Mouse (Mus musculus) intestine, postnatal 0 days (tissue): ENCODE measurements around the gene Hs3st5. TPM values are rescaled to one million over a fixed set of nuclear protein-coding genes. Genes with fewer than 3 reads are reported as not detected.

Experiments used
- ATAC-seq: fragments of 200-750 bp; cut with Nextera tagmentation; 2 replicates; pipeline ENCODE4 v1.8.0; 2017; ENCODE audit warnings: mild to moderate bottlenecking, moderate TSS enrichment, moderate library complexity
- H3K27ac ChIP-seq: fragments of 300-500 bp; sonication (generic); 2 replicates; pipeline ENCODE4 v1.5.1; 2014; ENCODE audit warnings: mild to moderate bottlenecking, low read depth, low read length, moderate library complexity
- H3K27me3 ChIP-seq: fragments of 300-500 bp; sonication (generic); replicated peaks from 2 replicates; pipeline ENCODE4 v1.6.1; 2014; ENCODE audit warnings: low read length, mixed read lengths; ENCODE audit not compliant: control insufficient read depth, insufficient read depth
- H3K36me3 ChIP-seq: fragments of 300-500 bp; sonication (generic); 2 replicates; pipeline ENCODE4 v1.6.1; 2014; ENCODE audit warnings: mild to moderate bottlenecking, moderate library complexity; ENCODE audit not compliant: control insufficient read depth, insufficient read depth
- H3K4me1 ChIP-seq: fragments of 300-500 bp; sonication (generic); replicated peaks from 2 replicates; pipeline ENCODE4 v1.6.1; 2014; ENCODE audit warnings: antibody characterized with exemption, low read length, mixed read lengths; ENCODE audit not compliant: control insufficient read depth, insufficient read depth
- H3K4me2 ChIP-seq: fragments of 300-500 bp; sonication (generic); replicated peaks from 2 replicates; pipeline ENCODE4 v1.6.1; 2014; ENCODE audit warnings: low read depth, mild to moderate bottlenecking, moderate library complexity
- H3K4me3 ChIP-seq: fragments of 300-500 bp; sonication (generic); 2 replicates; pipeline ENCODE4 v1.5.1; 2014; ENCODE audit warnings: low read depth, low read length
- H3K9ac ChIP-seq: fragments of 300-500 bp; sonication (generic); 2 replicates; pipeline ENCODE4 v1.6.1; 2014; ENCODE audit warnings: mild to moderate bottlenecking, low read depth, low read length
- H3K9me3 ChIP-seq: fragments of 300-500 bp; sonication (generic); 2 replicates; pipeline ENCODE4 v1.6.1; 2016; ENCODE audit warnings: mixed run types; ENCODE audit not compliant: control insufficient read depth
- CTCF ChIP-seq: sonication (generic); IDR thresholded peaks from 2 replicates; pipeline ENCODE4 v1.5.1; 2016; ENCODE audit warnings: low read depth, mild to moderate bottlenecking, control low read depth, antibody characterized with exemption, moderate library complexity
- WGBS: fragments of 180-500 bp; shearing (Covaris S2); extraction: QIAGEN DNeasy Blood & Tissue Kit; methylation state at CpG from one replicate; pipeline ENCODE4 v1.1.7; 2014; 5-methylcytosine and 5-hydroxymethylcytosine counted together
- polyA plus RNA-seq: library from polyadenylated mRNA; unstranded; fragments of >200 nt; fragmentation: Nextera tagmentation; extraction: Ambion mirVana; gene quantifications from 2 replicates; pipeline ENCODE4 v1.2.1, GENCODE M21; 2015

Hs3st5 gene
- polyA plus RNA-seq: 1.4 TPM in 2 replicates

- H3K4me1 ChIP-seq: no peaks in the 10 kb centered on the region
- no peaks in the 10 kb centered on the region for H3K9me3 ChIP-seq
- peak within 1 kb of the TSS; percentile 54 for H3K4me3 ChIP-seq
- no peak within 1 kb of the TSS for H3K27ac ChIP-seq
- H3K4me2 ChIP-seq: peak within 1 kb of the TSS; percentile 95
- TF ChIP-seq CTCF: peak; percentile 22; the same call in 1 of the 2 replicates
- peaks cover 26% of the 10 kb centered on the region for H3K27me3 ChIP-seq
- WGBS: under 1% methylated on average over 61 of the region's 71 CpGs
- ATAC-seq: peak; percentile 59
- no peaks in the 10 kb centered on the region for H3K36me3 ChIP-seq
- H3K9ac ChIP-seq: peak within 1 kb of the TSS; percentile 22; the same call in 1 of the 2 replicates
These were observed at the start of gene Hs3st5 for GRCm38 (mm10) chr10:36506727-36507555. TSS of gene Hs3st5 (plus strand) at chr10:36506814.

- Histone ChIP-seq H3K36me3 (no peaks in the 10 kb centered on the region), H3K9me3 (no peaks in the 10 kb centered on the region), H3K27ac (no peak overlapping the region), H3K4me3 (no peak overlapping the region), H3K27me3 (no peaks in the 10 kb centered on the region), H3K4me1 (no peaks in the 10 kb centered on the region), H3K9ac (no peak overlapping the region), H3K4me2 (no peak overlapping the region)
- WGBS: 87% methylated on average over 3 of the region's 3 CpGs
- no peak for ATAC-seq
- no peak for TF ChIP-seq CTCF
These were observed 38.0 kb upstream of the Hs3st5 start for GRCm38 (mm10) chr10:36468664-36469063.

- ATAC-seq: no peak
- no peak overlapping the region for H3K4me2 ChIP-seq
- no peak for TF ChIP-seq CTCF
- H3K4me3 ChIP-seq: no peak overlapping the region
- H3K36me3 ChIP-seq: no peaks in the 10 kb centered on the region
- H3K27ac ChIP-seq: no peak overlapping the region
- no peaks in the 10 kb centered on the region for H3K4me1 ChIP-seq
- 77% methylated on average over 3 of the region's 3 CpGs for WGBS
- no peak overlapping the region for H3K9ac ChIP-seq
- H3K27me3 ChIP-seq: no peaks in the 10 kb centered on the region
- H3K9me3 ChIP-seq: no peaks in the 10 kb centered on the region
These were observed 35.5 kb upstream of the Hs3st5 start for GRCm38 (mm10) chr10:36471135-36471534.

GRCm38 (mm10) chr10:36474834-36475233 is 31.8 kb upstream of the Hs3st5 start:
- H3K27ac ChIP-seq: no peak overlapping the region
- no peaks in the 10 kb centered on the region for H3K27me3 ChIP-seq
- no peak for ATAC-seq
- H3K36me3 ChIP-seq: no peaks in the 10 kb centered on the region
- no peak for TF ChIP-seq CTCF
- no peak overlapping the region for H3K9ac ChIP-seq
- WGBS: 29% methylated on average over 3 of the region's 3 CpGs
- no peak overlapping the region for H3K4me3 ChIP-seq
- no peaks in the 10 kb centered on the region for H3K4me1 ChIP-seq
- no peak overlapping the region for H3K4me2 ChIP-seq
- H3K9me3 ChIP-seq: no peaks in the 10 kb centered on the region

- no peak for TF ChIP-seq CTCF
- no peaks in the 10 kb centered on the region for H3K36me3 ChIP-seq
- WGBS: 78% methylated on average over 4 of the region's 4 CpGs
- ATAC-seq: no peak
- no peak overlapping the region for H3K27ac ChIP-seq
- no peaks in the 10 kb centered on the region for H3K27me3 ChIP-seq
- no peak overlapping the region for H3K4me2 ChIP-seq
- no peaks in the 10 kb centered on the region for H3K4me1 ChIP-seq
- no peak overlapping the region for H3K4me3 ChIP-seq
- no peaks in the 10 kb centered on the region for H3K9me3 ChIP-seq
- H3K9ac ChIP-seq: no peak overlapping the region
These were observed 29.1 kb upstream of the Hs3st5 start for GRCm38 (mm10) chr10:36477543-36477942.

- 66% methylated on average over 2 of the region's 2 CpGs for WGBS
- no peaks in the 10 kb centered on the region for H3K9me3 ChIP-seq
- no peak overlapping the region for H3K4me2 ChIP-seq
- H3K4me1 ChIP-seq: no peaks in the 10 kb centered on the region
- H3K9ac ChIP-seq: no peak overlapping the region
- H3K27me3 ChIP-seq: no peaks in the 10 kb centered on the region
- no peak for ATAC-seq
- no peak overlapping the region for H3K27ac ChIP-seq
- no peaks in the 10 kb centered on the region for H3K36me3 ChIP-seq
- no peak for TF ChIP-seq CTCF
- no peak overlapping the region for H3K4me3 ChIP-seq
These were observed 23.3 kb upstream of the Hs3st5 start for GRCm38 (mm10) chr10:36483362-36483761.
